Mouse (Mus musculus) lung, adult 2 months (tissue): ENCODE measurements around the gene Kcnh4. TPM values are rescaled to one million over a fixed set of nuclear protein-coding genes. Genes with fewer than 3 reads are reported as not detected.
"Not testable (repeated sequence)": the region's sequence is repeated elsewhere in the genome, so short reads cannot be mapped to it uniquely, and the experiment has no call there.

ENCODE experiments used
- DNase-seq: peaks from one replicate; pipeline ENCODE4 v3.0.0; 2022
- H3K4me1 ChIP-seq: fragments of 200-500 bp; 2 replicates; pipeline ENCODE4 v1.6.1; 2011; ENCODE audit warnings: low read length; ENCODE audit not compliant: control insufficient read depth, insufficient read depth
- H3K4me3 ChIP-seq: fragments of 200-500 bp; replicated peaks from 2 replicates; pipeline ENCODE3; 2011; ENCODE audit warnings: low read depth, mild to moderate bottlenecking, control low read depth, low read length; ENCODE audit errors: extremely low read depth
- CTCF ChIP-seq: fragments of 200-500 bp; IDR thresholded peaks from 2 replicates; pipeline ENCODE4 v1.5.1; 2011; ENCODE audit warnings: mild to moderate bottlenecking, low read length, control low read depth; ENCODE audit not compliant: insufficient read depth
- POLR2A ChIP-seq: fragments of 200-500 bp; IDR thresholded peaks from 2 replicates; pipeline ENCODE4 v1.6.1; 2011; ENCODE audit warnings: low read depth, mild to moderate bottlenecking, control low read depth, low read length, borderline replicate concordance; ENCODE audit errors: extremely low read depth
- WGBS: fragments of 180-500 bp; shearing (Covaris S2); methylation state at CpG from one replicate; pipeline ENCODE4 v1.1.7; 2018; 5-methylcytosine and 5-hydroxymethylcytosine counted together
- polyA plus RNA-seq: library from polyadenylated mRNA; depleted of rRNA; stranded (reverse); fragments of >200 nt; gene quantifications from 2 replicates; pipeline ENCODE4 v1.2.3, GENCODE M21; 2012; rRNA removed

Gene Kcnh4
- 1.1 and 1.8 TPM in 2 replicates for polyA plus RNA-seq

DNA sequence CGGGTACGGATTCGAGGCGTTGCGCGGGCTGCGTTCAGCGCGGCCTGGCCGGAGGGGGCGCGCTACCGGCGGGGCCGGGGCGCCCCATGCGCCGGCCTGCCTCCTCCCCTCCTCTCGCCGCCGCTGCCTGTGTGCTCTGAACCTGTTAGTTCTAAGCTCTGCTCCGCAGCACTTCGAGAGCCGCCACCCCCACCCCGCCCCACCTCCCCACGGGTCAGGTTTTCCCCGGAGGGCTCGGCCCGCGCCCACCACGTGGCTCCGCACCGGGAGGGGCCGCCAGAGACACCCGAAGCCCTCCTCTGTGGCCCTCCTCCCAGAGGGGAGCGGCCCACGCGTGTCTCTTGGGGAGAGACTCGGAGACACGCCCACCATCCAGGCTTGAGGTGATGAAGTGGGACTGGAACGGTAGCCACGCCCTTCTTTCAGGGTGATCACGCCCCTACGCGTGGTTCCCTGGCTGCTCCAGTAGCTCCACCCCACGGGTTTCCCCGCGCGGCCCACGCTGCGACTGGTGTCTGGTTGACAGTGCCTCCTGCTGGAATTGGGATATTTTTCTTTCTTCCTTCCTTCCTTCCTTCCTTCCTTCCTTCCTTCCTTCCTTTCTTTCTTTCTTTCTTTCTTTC, at the start of gene Kcnh4:
Gene Kcnh4, minus strand, starts transcription at position 332 of the 623 bp plus-strand sequence.
- H3K4me3 ChIP-seq = no peak within 1 kb of the TSS
- 1% methylated on average over 50 of the region's 51 CpGs for WGBS
- no peaks in the 10 kb centered on the region for H3K4me1 ChIP-seq
- no peak for TF ChIP-seq CTCF
- no peak for TF ChIP-seq POLR2A
- peak; percentile 46 for DNase-seq

DNA sequence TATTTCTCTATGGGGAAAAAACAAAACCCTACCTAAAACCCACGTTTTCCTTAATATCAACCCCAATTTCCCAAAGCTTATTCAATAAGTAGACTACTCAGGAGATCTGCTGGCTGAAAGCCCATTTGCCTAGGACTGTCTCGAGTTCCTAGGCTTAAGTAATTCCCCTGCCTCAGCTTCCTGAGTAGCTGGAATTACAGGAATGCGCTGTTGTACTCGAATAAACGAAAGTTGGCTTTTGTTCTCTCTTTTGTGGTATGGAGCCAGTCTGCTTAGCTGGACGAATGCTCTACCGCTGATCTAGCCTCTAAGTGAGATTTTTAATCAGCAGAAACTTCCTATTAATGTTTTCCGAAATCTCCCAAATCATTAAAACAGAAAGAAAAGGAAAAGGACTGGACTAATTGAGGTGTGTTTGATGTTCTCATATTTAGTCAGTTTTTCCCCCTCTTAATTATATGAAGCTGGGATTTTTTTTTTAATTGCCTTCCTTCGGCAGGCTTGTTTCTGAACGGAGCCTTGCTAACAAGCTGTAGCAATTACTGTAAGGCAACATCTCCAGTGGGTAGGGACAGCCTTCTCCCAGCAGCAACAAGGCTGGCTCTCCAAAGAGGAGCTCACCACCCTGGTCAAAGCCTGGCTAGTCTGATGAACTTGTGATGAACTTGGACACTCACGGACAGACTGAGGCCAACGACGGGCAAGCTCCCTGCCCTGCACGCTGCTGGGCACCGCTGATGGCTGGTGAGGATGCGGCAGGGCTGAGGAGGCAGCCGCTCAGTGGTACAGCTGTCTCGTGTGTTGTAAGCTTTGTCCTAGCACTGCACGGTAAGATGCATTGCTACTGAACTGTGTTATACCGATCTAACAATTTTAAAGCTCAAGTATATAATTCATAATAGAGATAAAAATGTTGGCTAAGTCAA, 46.9 kb upstream of the Kcnh4 start:
- Histone ChIP-seq H3K4me3 (no peak overlapping the region), H3K4me1 (no peaks in the 10 kb centered on the region)
- DNase-seq = no peak
- WGBS = 63% methylated on average over 20 of the region's 20 CpGs
- no peak for TF ChIP-seq CTCF

DNA sequence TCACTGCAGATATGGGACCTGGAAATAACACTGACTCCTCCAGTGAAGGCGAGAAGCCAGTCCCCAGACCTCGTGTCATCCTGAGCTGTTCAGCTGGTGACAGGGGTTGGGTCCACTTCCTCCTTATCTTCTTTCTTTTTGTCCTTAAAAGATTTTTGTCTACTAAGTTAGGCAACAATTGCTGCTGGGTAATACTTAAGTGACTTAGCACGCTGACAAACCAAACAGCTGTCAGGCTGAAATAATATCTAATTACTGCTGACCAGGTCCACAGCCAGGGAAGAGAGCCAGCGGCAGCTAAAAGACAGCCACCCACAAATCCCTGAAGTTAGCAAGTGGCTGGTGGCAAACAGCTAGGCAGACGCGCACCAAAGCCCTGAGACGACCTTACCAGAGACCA, 45.8 kb upstream of the Kcnh4 start:
- 65% methylated on average over 7 of the region's 7 CpGs for WGBS
- Histone ChIP-seq H3K4me1 (no peaks in the 10 kb centered on the region), H3K4me3 (no peak overlapping the region)
- TF ChIP-seq CTCF (no peak), POLR2A (no peak)
- no peak for DNase-seq

DNA sequence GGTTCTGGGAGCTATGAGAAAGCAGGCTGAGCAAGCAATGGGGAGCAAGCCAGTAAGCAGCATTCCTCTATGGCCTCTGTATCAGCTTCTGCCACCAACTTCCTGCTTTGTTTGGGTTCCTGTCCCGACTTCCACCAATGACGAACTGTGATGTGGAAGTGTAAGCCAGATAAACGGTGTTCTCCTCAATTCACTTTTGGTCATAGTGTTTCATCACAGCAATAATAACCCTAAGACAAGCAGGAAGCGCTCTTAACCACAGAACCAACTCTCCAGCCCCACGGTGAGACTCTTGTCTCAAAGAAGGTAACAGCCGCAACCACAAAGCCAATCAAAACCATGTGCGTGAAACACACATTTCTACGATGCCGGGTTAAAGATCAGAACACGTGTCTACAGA, 44.7 kb upstream of the Kcnh4 start:
- WGBS = 82% methylated on average over 10 of the region's 10 CpGs
- H3K4me3 ChIP-seq = no peak overlapping the region
- no peak for TF ChIP-seq CTCF
- no peak for TF ChIP-seq POLR2A
- DNase-seq = no peak
- H3K4me1 ChIP-seq = no peaks in the 10 kb centered on the region

DNA sequence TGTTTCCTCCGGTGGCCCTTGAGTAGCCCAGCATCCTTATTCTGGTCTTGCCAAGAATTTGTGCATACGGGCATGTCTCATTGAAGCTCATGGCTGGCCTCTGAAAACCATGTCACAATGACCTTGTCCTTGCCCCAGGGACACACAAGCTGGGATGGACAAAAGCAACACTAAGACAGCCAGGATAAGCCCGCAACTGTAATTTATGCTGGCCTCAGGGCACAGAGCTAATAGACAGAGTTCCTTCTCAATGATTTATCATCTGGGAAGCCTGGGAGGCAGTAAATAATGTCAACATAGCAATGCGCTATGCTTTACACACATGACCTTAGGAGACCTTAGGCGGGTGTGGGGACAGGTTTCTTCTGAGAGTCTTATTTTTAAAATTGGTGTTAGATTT, 39.7 kb upstream of the Kcnh4 start:
- TF ChIP-seq POLR2A (no peak), CTCF (no peak)
- H3K4me1 ChIP-seq = no peaks in the 10 kb centered on the region
- H3K4me3 ChIP-seq = no peak overlapping the region
- 83% methylated on average over 5 of the region's 5 CpGs for WGBS
- no peak for DNase-seq

DNA sequence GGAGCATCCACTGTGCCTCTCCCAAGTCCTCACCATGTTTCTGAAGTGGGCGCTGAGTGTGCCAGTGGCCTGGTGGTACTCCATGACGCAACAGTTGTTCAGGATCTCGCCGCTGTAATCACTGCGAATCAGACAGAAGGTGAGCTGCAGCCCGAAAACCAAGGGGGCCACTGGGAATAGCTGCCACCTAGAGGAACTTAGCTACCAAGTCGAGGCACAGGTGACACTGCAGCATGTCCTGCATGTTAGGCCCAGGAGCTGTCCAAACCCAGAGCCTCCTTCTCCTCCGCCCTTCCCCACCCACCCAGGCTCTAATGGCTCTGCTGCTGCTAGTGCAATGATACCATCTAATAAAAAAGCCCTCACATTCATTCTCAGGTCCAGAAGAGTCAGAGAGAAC, 36.8 kb upstream of the Kcnh4 start:
- TF ChIP-seq POLR2A (no peak), CTCF (no peak)
- Histone ChIP-seq H3K4me3 (no peak overlapping the region), H3K4me1 (peaks cover 2% of the 10 kb centered on the region; the same call in 1 of the 2 replicates)
- WGBS = 79% methylated on average over 8 of the region's 8 CpGs
- DNase-seq = no peak

DNA sequence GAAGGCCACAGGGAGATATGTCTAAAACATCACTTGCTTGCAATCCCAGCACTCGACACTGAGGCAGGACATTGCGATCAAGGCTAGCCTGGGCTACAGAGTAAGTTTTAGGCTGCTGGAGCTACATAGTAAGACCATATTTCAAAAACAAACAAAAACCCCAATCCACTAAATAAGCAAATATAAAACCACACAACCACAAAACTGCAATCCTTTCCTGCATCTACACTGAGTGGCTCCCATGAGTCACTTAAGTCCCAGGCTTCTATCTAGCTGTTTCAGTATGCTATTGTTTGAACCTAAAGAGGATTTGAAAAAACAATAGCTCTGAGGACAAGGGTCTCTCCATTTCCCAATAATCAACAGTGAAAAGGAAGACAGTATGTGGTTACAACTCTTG, 35.6 kb upstream of the Kcnh4 start:
- Histone ChIP-seq H3K4me1 (peaks cover 3% of the 10 kb centered on the region; the same call in 1 of the 2 replicates), H3K4me3 (no peak overlapping the region)
- no peak for DNase-seq
- WGBS = 92% methylated on average over 2 of the region's 2 CpGs
- no peak for TF ChIP-seq CTCF
- TF ChIP-seq POLR2A = no peak

DNA sequence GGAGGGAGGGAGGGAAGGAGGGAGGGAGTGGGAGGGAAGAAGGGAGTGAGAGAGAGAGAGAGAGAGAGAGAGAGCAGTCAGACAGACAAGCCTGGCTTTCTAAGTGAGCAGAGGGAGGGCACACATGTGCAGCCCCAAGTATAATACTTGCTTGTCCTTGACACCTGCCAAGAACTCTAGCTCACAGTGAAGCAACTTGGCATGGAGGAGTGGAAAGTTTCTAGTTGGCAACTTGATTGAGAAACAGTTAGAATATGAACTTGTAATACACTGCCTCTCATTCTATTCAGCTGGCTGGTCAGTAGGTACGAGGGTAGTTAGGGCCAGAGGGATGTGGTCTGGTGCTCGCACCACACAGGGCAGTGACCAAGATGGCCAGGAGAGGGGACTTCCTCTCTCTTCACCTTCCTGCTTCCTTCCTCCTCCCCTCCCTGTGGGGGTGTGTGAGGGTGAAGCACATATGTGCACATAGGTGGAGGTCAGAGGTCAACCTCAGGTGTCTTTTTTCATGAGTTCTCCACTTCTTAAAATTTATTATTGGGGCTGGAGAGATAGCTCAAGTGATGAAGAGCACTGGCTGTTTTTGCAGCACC, 31.8 kb upstream of the Kcnh4 start:
- Histone ChIP-seq H3K4me3 (no peak overlapping the region), H3K4me1 (peaks cover 3% of the 10 kb centered on the region; the same call in 1 of the 2 replicates)
- no peak for DNase-seq
- no peak for TF ChIP-seq POLR2A
- TF ChIP-seq CTCF = no peak
- 39% methylated on average over 2 of the region's 2 CpGs for WGBS

DNA sequence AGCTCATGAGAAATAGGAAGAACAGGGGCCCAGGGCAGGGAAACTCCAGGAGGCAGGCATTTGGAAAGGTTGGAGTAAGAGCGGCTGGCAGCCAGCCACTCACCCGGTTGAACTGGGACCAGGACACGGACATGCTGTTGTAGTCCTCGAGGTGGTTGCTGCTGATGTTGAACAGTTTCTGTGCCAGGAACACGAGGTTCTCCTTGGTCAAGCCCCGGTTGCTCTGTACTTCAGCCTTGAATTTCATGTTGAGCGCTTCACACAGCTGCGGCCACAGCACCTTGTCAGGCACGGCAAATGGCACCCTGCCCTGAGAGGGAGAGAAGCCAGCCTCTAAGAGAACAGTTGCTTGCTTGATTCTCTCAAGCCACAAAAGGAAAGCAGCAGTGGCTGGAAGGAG, 30.9 kb upstream of the Kcnh4 start:
- H3K4me1 ChIP-seq, H3K4me3 ChIP-seq, DNase-seq: not testable (repeated sequence)
- 68% methylated on average over 9 of the region's 9 CpGs for WGBS
